Mouse (Mus musculus) small intestine, adult 2 months (tissue): ENCODE results near the gene Ank.
"Not testable (repeated sequence)": the region's sequence is repeated elsewhere in the genome, so short reads cannot be mapped to it uniquely, and the experiment has no call there.

ENCODE experiments used
- CTCF ChIP-seq: fragments of 200-500 bp; IDR thresholded peaks from 2 replicates; pipeline ENCODE4 v1.5.1; 2012; ENCODE audit warnings: low read depth, mild to moderate bottlenecking, control low read depth, inconsistent platforms, low read length, moderate library complexity, mixed read lengths; ENCODE audit not compliant: insufficient replicate concordance, insufficient read length; ENCODE audit errors: extremely low read depth
- POLR2A ChIP-seq: fragments of 200-500 bp; IDR thresholded peaks from 2 replicates; pipeline ENCODE4 v1.6.1; 2012; ENCODE audit warnings: low read depth, mild to moderate bottlenecking, control low read depth, inconsistent platforms, low read length, moderate library complexity

DNA sequence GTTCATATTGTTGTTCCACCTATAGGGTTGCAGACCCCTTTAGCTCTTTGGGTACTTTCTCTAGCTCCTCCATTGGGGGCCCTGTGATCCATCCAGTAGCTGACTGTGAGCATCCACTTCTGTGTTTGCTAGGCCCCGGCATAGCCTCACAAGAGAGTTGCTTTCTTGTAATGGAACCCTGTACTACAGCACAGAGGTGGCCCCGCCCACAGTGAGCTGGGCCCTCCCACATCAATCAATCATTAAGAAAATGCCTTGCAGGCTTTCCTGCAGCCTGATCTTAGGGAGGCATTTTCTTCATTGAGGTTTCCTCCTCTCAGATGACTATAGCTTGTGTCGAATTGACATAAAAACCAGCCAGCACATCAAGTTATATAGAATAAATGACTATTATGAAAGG is 3.9 kb downstream of the Ank start:
- TF ChIP-seq POLR2A, CTCF: not testable (repeated sequence)
